Mouse (Mus musculus): Measurements from ENCODE around the gene Cdc26. TPM values are rescaled to one million over a fixed set of nuclear protein-coding genes. Genes with fewer than 3 reads are reported as not detected.
A peak's percentile ranks its signal among the peaks of the same experiment; 100 is the strongest.

Cdc26 gene
- polyA plus RNA-seq, 2 experiments: 40.2 to 65.7 TPM

DNA sequence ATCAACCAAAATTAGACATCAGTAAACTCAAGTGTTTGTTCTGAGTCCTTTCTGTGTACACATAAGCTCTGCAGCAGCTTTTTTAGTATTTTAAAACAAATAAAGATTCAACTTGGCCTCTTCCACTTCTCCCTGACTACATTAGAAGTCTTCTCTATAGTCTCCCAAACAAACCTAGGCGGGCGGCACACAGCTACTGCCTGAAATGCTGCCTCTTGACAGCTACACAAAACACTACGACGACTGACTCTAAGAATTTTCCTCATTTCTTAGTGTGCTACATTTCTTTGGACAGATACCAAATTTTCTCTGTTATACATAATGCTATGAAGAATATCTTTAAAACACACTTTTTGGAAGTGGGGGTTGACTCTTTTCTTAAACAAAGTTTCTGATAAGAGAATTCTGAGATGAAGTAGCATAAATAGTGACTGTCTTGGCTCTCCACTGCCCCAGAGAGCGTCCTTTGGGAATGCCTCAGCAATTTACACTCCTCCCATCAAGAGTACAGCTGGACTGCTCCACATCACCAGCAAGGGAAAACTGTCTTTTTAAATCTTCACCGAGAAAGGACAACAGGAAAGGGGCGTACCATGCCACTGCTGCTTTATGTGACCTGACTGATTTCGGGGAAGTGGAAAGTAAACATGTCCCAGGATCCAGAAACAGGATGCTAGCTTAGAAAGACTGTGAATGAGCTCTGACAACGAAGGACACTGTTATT, 60.7 kb downstream of the Cdc26 start:
- H3K4me3 ChIP-seq (ENCODE audit: insufficient read depth in 1 of 2, low read depth in 2 of 2, low read length in 2 of 2): no peak overlapping the region
- TF ChIP-seq EP300 (IDR thresholded peaks at IDR 0.05; ENCODE audit: low read depth): no peak
- no peak for TF ChIP-seq CTCF (IDR thresholded peaks at IDR 0.05; ENCODE audit: low read depth)
- no peak overlapping the region for H3K27ac ChIP-seq
- peak overlapping the region; percentile 24; the same call in 1 of the 2 replicates for H3K4me2 ChIP-seq (ENCODE audit: low read depth)
- H3K4me1 ChIP-seq (replicated peaks; ENCODE audit: control insufficient read depth in 2 of 2, insufficient read depth in 2 of 2, low read length in 1 of 2): peaks cover 0 to 5% of the 10 kb centered on the region in 2 experiments; a peak in 1 of 4 replicates
- peak; percentile 57; the same call in 1 of the 2 replicates for ATAC-seq (ENCODE audit: insufficient read depth)
- H3K27me3 ChIP-seq (ENCODE audit: control insufficient read depth, insufficient read depth, low read length): no peaks in the 10 kb centered on the region
- no peak overlapping the region for H3K9ac ChIP-seq (replicated peaks)
- peaks cover 17% of the 10 kb centered on the region for H3K36me3 ChIP-seq (replicated peaks; ENCODE audit: control insufficient read depth, insufficient read depth, low read depth)
- H3K9me3 ChIP-seq (ENCODE audit: control insufficient read depth, low read length): no peaks in the 10 kb centered on the region
- DNase-seq (ENCODE audit: low read depth in 3 of 3, low spot score in 3 of 3): no peak
- WGBS (ENCODE audit: insufficient replicate concordance): 53% methylated on average over 9 of the region's 9 CpGs

DNA sequence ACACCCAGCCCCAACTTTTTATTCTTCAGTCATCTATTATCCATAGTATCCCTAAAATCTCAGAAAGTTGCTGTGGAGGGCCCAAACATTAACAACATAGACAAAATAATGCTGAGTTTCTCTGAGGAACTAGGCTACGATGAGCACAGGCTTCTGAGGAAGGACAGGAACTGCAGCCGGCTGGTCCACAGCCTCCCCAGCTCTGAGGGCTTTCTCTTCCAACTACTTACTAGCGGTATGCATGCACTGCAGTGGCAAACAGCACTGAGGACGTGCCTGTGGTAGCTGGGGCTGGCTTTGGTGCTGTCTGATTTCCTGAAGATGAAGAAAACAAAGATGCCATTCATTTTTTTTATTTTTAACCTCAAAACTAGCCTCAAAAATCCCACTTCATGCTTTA, 62.6 kb downstream of the Cdc26 start:
- DNase-seq (ENCODE audit: low read depth in 3 of 3, low spot score in 3 of 3) (no peak), ATAC-seq (ENCODE audit: insufficient read depth) (no peak)
- Histone ChIP-seq H3K9me3 (ENCODE audit: control insufficient read depth, low read length) (no peaks in the 10 kb centered on the region), H3K4me2 (ENCODE audit: low read depth) (no peak overlapping the region), H3K9ac (replicated peaks) (no peak overlapping the region), H3K36me3 (replicated peaks; ENCODE audit: control insufficient read depth, insufficient read depth, low read depth) (peaks cover 16% of the 10 kb centered on the region), H3K4me1 (replicated peaks; ENCODE audit: control insufficient read depth in 2 of 2, insufficient read depth in 2 of 2, low read length in 1 of 2) (peaks cover 0 to 5% of the 10 kb centered on the region in 2 experiments; a peak in 1 of 4 replicates), H3K27me3 (ENCODE audit: control insufficient read depth, insufficient read depth, low read length) (no peaks in the 10 kb centered on the region), H3K27ac (no peak overlapping the region), H3K4me3 (ENCODE audit: insufficient read depth in 1 of 2, low read depth in 2 of 2, low read length in 2 of 2) (no peak overlapping the region)
- WGBS (ENCODE audit: insufficient replicate concordance): 74% methylated on average over 4 of the region's 4 CpGs
- TF ChIP-seq EP300 (IDR thresholded peaks at IDR 0.05; ENCODE audit: low read depth): no peak
- no peak for TF ChIP-seq CTCF (IDR thresholded peaks at IDR 0.05; ENCODE audit: low read depth)

DNA sequence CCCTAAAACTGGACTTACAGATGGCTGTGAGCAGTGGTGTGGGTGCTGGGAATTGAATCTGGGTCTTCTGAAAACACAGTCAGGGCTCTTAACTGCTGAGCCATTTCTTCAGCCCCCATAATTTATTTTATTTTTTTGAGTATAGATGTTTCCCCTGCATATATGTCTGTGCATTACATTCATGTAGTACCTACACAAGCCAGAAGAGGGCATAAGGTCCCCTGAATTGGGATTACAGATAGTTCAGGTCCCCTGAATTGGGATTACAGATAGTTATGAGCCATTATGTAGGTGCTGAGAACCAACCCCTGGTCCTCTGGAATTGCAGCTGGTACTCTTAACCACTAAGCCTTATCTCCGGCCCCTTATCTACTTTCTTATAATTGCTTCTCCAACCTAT, 64.4 kb downstream of the Cdc26 start:
- H3K4me2 ChIP-seq (ENCODE audit: low read depth): no peak overlapping the region
- no peak for DNase-seq (ENCODE audit: low read depth in 3 of 3, low spot score in 3 of 3)
- no peak overlapping the region for H3K4me3 ChIP-seq (ENCODE audit: insufficient read depth in 1 of 2, low read depth in 2 of 2, low read length in 2 of 2)
- no peaks in the 10 kb centered on the region for H3K9me3 ChIP-seq (ENCODE audit: control insufficient read depth, low read length)
- no peak overlapping the region for H3K9ac ChIP-seq (replicated peaks)
- no peak overlapping the region for H3K27ac ChIP-seq
- ATAC-seq (ENCODE audit: insufficient read depth): no peak
- 59% methylated on average over 1 of the region's 1 CpGs for WGBS (ENCODE audit: insufficient replicate concordance)
- H3K4me1 ChIP-seq (replicated peaks; ENCODE audit: control insufficient read depth in 2 of 2, insufficient read depth in 2 of 2, low read length in 1 of 2): peaks cover 0 to 3% of the 10 kb centered on the region in 2 experiments; a peak in 1 of 4 replicates
- no peaks in the 10 kb centered on the region for H3K27me3 ChIP-seq (ENCODE audit: control insufficient read depth, insufficient read depth, low read length)
- TF ChIP-seq CTCF (IDR thresholded peaks at IDR 0.05; ENCODE audit: low read depth): peak; percentile 49
- no peak for TF ChIP-seq EP300 (IDR thresholded peaks at IDR 0.05; ENCODE audit: low read depth)
- peaks cover 15% of the 10 kb centered on the region for H3K36me3 ChIP-seq (replicated peaks; ENCODE audit: control insufficient read depth, insufficient read depth, low read depth)

DNA sequence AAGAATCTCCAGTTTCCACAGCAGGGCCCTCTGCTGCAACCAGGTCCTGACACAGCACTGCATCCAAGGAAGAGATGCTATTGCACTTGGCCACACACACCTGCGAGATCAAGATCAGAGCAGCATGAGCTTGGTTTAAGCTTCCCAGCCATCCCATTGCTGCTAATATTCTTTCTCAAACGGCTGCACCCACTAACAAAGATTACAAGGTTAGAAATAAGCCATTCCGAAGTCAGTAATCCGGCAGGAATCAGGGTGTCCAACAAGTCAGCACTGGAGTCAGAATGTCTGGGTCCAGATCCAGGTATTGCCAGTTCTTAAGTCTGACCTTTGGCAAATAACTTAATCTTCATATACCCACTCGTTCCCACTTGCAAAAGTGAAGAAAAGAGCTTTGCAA, 69.9 kb downstream of the Cdc26 start:
- ATAC-seq (ENCODE audit: insufficient read depth): no peak

More for the DNA sequence above, 69.9 kb downstream of the Cdc26 start:
- 77% methylated on average over 5 of the region's 5 CpGs for WGBS (ENCODE audit: insufficient replicate concordance)
- TF ChIP-seq EP300 (IDR thresholded peaks at IDR 0.05; ENCODE audit: low read depth) (no peak), CTCF (IDR thresholded peaks at IDR 0.05; ENCODE audit: low read depth) (no peak)
- no peak overlapping the region for H3K27ac ChIP-seq
- H3K9me3 ChIP-seq (ENCODE audit: control insufficient read depth, low read length): no peaks in the 10 kb centered on the region
- H3K9ac ChIP-seq (replicated peaks): no peak overlapping the region
- no peak for DNase-seq (ENCODE audit: low read depth in 3 of 3, low spot score in 3 of 3)
- H3K4me2 ChIP-seq (ENCODE audit: low read depth): no peak overlapping the region
- H3K4me3 ChIP-seq (ENCODE audit: insufficient read depth in 1 of 2, low read depth in 2 of 2, low read length in 2 of 2): no peak overlapping the region
- peaks cover 27% of the 10 kb centered on the region for H3K36me3 ChIP-seq (replicated peaks; ENCODE audit: control insufficient read depth, insufficient read depth, low read depth)
- no peaks in the 10 kb centered on the region for H3K27me3 ChIP-seq (ENCODE audit: control insufficient read depth, insufficient read depth, low read length)
- no peaks in the 10 kb centered on the region for H3K4me1 ChIP-seq (replicated peaks; ENCODE audit: control insufficient read depth in 2 of 2, insufficient read depth in 2 of 2, low read length in 1 of 2)

Other genes with a start within 250 kb of the Cdc26 start
- gene Zfp37, start 177.6 kb downstream of the Cdc26 start, polyA plus RNA-seq (2012; rRNA removed): 0.23 and 0.30 TPM in 2 replicates
- 0.28 and 0.36 TPM in 2 replicates for gene Zfp37, start 177.6 kb downstream of the Cdc26 start, polyA plus RNA-seq (2014; fragmentation: Nextera tagmentation; extraction: Ambion mirVana)
- 4.1 and 4.2 TPM in 2 replicates for gene Slc31a2, start 146.1 kb downstream of the Cdc26 start, polyA plus RNA-seq (2012; rRNA removed)
- 2.9 and 3.4 TPM in 2 replicates for gene Slc31a2, start 146.1 kb downstream of the Cdc26 start, polyA plus RNA-seq (2014; fragmentation: Nextera tagmentation; extraction: Ambion mirVana)
- gene Fkbp15, start 48.1 kb downstream of the Cdc26 start, polyA plus RNA-seq (2012; rRNA removed): 7.4 and 9.6 TPM in 2 replicates
- gene Fkbp15, start 48.1 kb downstream of the Cdc26 start, polyA plus RNA-seq (2014; fragmentation: Nextera tagmentation; extraction: Ambion mirVana): 9.7 and 11.2 TPM in 2 replicates
- 17.3 and 22.4 TPM in 2 replicates for gene Slc31a1, start 47.9 kb downstream of the Cdc26 start, polyA plus RNA-seq (2012; rRNA removed)
- 36.6 and 41.3 TPM in 2 replicates for gene Slc31a1, start 47.9 kb downstream of the Cdc26 start, polyA plus RNA-seq (2014; fragmentation: Nextera tagmentation; extraction: Ambion mirVana)
- gene Prpf4, start 155 bp upstream of the Cdc26 start, polyA plus RNA-seq (2012; rRNA removed): 8.3 and 9.8 TPM in 2 replicates
- gene Prpf4, start 155 bp upstream of the Cdc26 start, polyA plus RNA-seq (2014; fragmentation: Nextera tagmentation; extraction: Ambion mirVana): 9.0 and 10.3 TPM in 2 replicates
- 0.15 TPM in 1 of 2 replicates, not detected in the other for gene Rnf183, start 26.6 kb upstream of the Cdc26 start, polyA plus RNA-seq (2012; rRNA removed)
- gene Rnf183, start 26.6 kb upstream of the Cdc26 start, polyA plus RNA-seq (2014; fragmentation: Nextera tagmentation; extraction: Ambion mirVana): not detected in 2 replicates
- gene Wdr31, start 62.3 kb upstream of the Cdc26 start, polyA plus RNA-seq (2012; rRNA removed): 0.58 and 0.83 TPM in 2 replicates
- gene Wdr31, start 62.3 kb upstream of the Cdc26 start, polyA plus RNA-seq (2014; fragmentation: Nextera tagmentation; extraction: Ambion mirVana): 1.6 and 1.7 TPM in 2 replicates
- gene Bspry, start 71.4 kb upstream of the Cdc26 start, polyA plus RNA-seq (2012; rRNA removed): 0.19 and 0.25 TPM in 2 replicates
- gene Bspry, start 71.4 kb upstream of the Cdc26 start, polyA plus RNA-seq (2014; fragmentation: Nextera tagmentation; extraction: Ambion mirVana): 0.17 and 0.23 TPM in 2 replicates
- 3.6 and 4.2 TPM in 2 replicates for gene Hdhd3, start 94.8 kb upstream of the Cdc26 start, polyA plus RNA-seq (2012; rRNA removed)
- gene Hdhd3, start 94.8 kb upstream of the Cdc26 start, polyA plus RNA-seq (2014; fragmentation: Nextera tagmentation; extraction: Ambion mirVana): 6.4 and 9.1 TPM in 2 replicates
- gene Alad, start 111.3 kb upstream of the Cdc26 start, polyA plus RNA-seq (2012; rRNA removed): 296 and 338 TPM in 2 replicates
- gene Alad, start 111.3 kb upstream of the Cdc26 start, polyA plus RNA-seq (2014; fragmentation: Nextera tagmentation; extraction: Ambion mirVana): 629 and 675 TPM in 2 replicates
- 24.3 and 37.4 TPM in 2 replicates for gene Pole3, start 116.4 kb upstream of the Cdc26 start, polyA plus RNA-seq (2012; rRNA removed)
- 54.7 and 59.8 TPM in 2 replicates for gene Pole3, start 116.4 kb upstream of the Cdc26 start, polyA plus RNA-seq (2014; fragmentation: Nextera tagmentation; extraction: Ambion mirVana)
- gene 4933430I17Rik, start 116.7 kb upstream of the Cdc26 start, polyA plus RNA-seq (2012; rRNA removed): 0.10 and 0.12 TPM in 2 replicates
- gene 4933430I17Rik, start 116.7 kb upstream of the Cdc26 start, polyA plus RNA-seq (2014; fragmentation: Nextera tagmentation; extraction: Ambion mirVana): 0.08 and 0.20 TPM in 2 replicates
- 3.8 and 3.9 TPM in 2 replicates for gene Rgs3, start 151.2 kb upstream of the Cdc26 start, polyA plus RNA-seq (2012; rRNA removed)
- 3.1 and 3.6 TPM in 2 replicates for gene Rgs3, start 151.2 kb upstream of the Cdc26 start, polyA plus RNA-seq (2014; fragmentation: Nextera tagmentation; extraction: Ambion mirVana)